Comparison of ENCODE assay signal across 13 mouse cellular contexts in the genomic region with DNA sequence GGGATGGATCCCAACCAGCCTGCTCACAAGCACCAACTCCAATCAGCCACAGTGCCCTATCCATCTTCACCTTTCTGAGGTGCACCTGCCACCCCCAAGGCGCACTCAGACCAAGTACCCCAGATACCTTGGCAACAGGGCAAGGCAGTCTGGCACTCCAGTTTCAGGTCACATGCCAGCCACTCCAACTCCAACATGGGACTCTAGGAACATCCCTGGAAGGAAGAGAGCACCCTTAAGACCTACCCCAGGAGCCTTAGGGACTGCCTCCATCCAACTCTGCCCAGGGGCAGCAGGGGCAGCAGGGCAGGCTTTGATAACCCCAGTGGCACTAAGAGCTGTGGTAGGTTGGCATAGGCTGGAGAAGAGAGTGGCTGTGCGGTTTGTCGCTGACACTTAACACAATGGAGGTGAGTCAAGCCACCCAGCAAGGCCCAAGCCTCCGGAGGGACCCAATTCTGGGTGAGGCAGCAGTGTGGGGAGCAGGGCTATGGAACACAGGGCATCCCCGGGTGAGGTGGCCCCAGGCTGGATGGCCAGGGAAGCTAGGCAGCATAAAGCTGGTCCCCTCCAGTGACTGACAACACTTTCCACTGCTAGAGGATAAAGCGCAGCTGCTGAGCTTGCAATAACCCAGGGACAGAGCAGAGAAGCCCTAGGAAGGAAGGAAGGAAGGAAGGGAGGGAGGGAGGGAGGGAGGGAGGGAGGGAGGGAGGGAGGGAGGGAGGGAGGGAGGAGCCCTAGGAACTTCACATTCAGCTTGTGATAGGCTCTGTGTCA. TPM values are rescaled to one million over a fixed set of nuclear protein-coding genes. Genes with fewer than 3 reads are reported as not detected.
A peak's percentile ranks its signal among the peaks of the same experiment; 100 is the strongest.
DNase-seq lines count a peak whose midpoint lies in the region; ATAC-seq and TF ChIP-seq lines count a peak whose summit lies in the region.
"Had no signal": no experiment of that assay in that cellular context is flagged by ENCODE, and none has a peak within 500 bp of the region (broad histone marks: within the 10 kb centered on the region; RNA-seq: fewer than 3 reads in every experiment).

No protein-coding gene starts in this region.

- intact Hi-C loops in left cerebral cortex, postnatal 10 days (cut with DNase I) = no loop called here

- H3K4me3 ChIP-seq in heart, embryonic 12.5 days = no peak overlapping the region
- H3K4me3 ChIP-seq in liver, adult 2 months (ENCODE audit: insufficient read depth, low read depth, low read length) = peak overlapping the region; percentile 9; the same call in 1 of the 2 replicates
- peak overlapping the region; percentile 82 for H3K4me3 ChIP-seq in bone marrow macrophage, adult 2 months (ENCODE audit: insufficient read depth, low read length)
- no peak overlapping the region for H3K4me3 ChIP-seq in liver, embryonic 12.5 days
- H3K4me3 ChIP-seq: midbrain, embryonic 12.5 days; neural tube, embryonic 15.5 days had no signal

- 62% methylated on average over 6 of the region's 6 CpGs for WGBS in heart, embryonic 12.5 days
- WGBS in liver, adult 2 months = 71% methylated on average over 6 of the region's 6 CpGs
- whole genome bisulfite sequencing in liver, embryonic 12.5 days (ENCODE audit: insufficient replicate concordance) = 69% methylated on average over 6 of the region's 6 CpGs

- ATAC-seq in heart, embryonic 12.5 days (ENCODE audit: insufficient number of reproducible peaks, low FRiP score) = no peak
- ATAC-seq in liver, embryonic 12.5 days = no peak
- ATAC-seq: CD4-positive, CD25-positive, alpha-beta regulatory T cell, adult 4 months; forebrain, embryonic 16.5 days had no signal

- H3K9ac ChIP-seq in heart, embryonic 12.5 days = peak overlapping the region; percentile 53; the same call in 1 of the 2 replicates
- no peak overlapping the region for H3K9ac ChIP-seq in liver, adult 2 months (ENCODE audit: low read depth, low read length)
- H3K9ac ChIP-seq in liver, embryonic 12.5 days = no peak overlapping the region
- H3K9ac ChIP-seq: midbrain, embryonic 12.5 days; neural tube, embryonic 15.5 days had no signal

- peaks cover 82% of the 10 kb centered on the region for H3K79me2 ChIP-seq in liver, adult 2 months (ENCODE audit: control insufficient read depth, insufficient read depth, low read length)

- DNase-seq in heart, postnatal 4 days = no peak
- no peak for DNase-seq in liver, adult 2 months (ENCODE audit: extremely low read depth, low read depth, low spot score)
- no peak for DNase-seq in liver
- no peak for DNase-seq in frontal cortex, postnatal 25 days (ENCODE audit: low spot score in 2 of 2)
- no peak for DNase-seq in left cerebral cortex, postnatal 10 days (ENCODE audit: extremely low spot score in 1 of 2, low spot score in 2 of 2)
- DNase-seq: cerebellum, postnatal 14 days had no signal

- TF ChIP-seq POLR2A in liver, adult 2 months (IDR thresholded peaks at IDR 0.05; ENCODE audit: extremely low read depth, insufficient read depth, low read length) = no peak
- no peak for TF ChIP-seq POLR2A in bone marrow macrophage, adult 2 months (IDR thresholded peaks at IDR 0.05; ENCODE audit: borderline replicate concordance, low read depth, low read length)

- H3K9me3 ChIP-seq in heart, embryonic 12.5 days (replicated peaks) = no peaks in the 10 kb centered on the region
- peaks cover 6% of the 10 kb centered on the region for H3K9me3 ChIP-seq in liver, embryonic 12.5 days (replicated peaks)
- H3K9me3 ChIP-seq: midbrain, embryonic 12.5 days; neural tube, embryonic 15.5 days had no signal

- peaks cover 60% of the 10 kb centered on the region for H3K4me1 ChIP-seq in heart, embryonic 12.5 days (replicated peaks)
- H3K4me1 ChIP-seq in liver, adult 2 months (ENCODE audit: control insufficient read depth, insufficient read depth, low read length) = peaks cover 31% of the 10 kb centered on the region
- H3K4me1 ChIP-seq in bone marrow macrophage, adult 2 months (ENCODE audit: control insufficient read depth, insufficient read depth, low read length) = peaks cover 34% of the 10 kb centered on the region
- H3K4me1 ChIP-seq in liver, embryonic 12.5 days = peaks cover 78% of the 10 kb centered on the region

- peak overlapping the region; percentile 74 for H3K27ac ChIP-seq in heart, embryonic 12.5 days (ENCODE audit: poor library complexity, severe bottlenecking)
- peak overlapping the region; percentile 9; the same call in 1 of the 2 replicates for H3K27ac ChIP-seq in liver, adult 2 months (replicated peaks; ENCODE audit: insufficient read depth, low read depth, low read length)
- peak overlapping the region; percentile 99 for H3K27ac ChIP-seq in bone marrow macrophage, adult 2 months (ENCODE audit: insufficient read depth, low read depth, low read length)
- H3K27ac ChIP-seq in liver, embryonic 12.5 days = no peak overlapping the region
- H3K27ac ChIP-seq: midbrain, embryonic 12.5 days; neural tube, embryonic 15.5 days had no signal

- H3K4me2 ChIP-seq in heart, embryonic 12.5 days = peak overlapping the region; percentile 98
- H3K4me2 ChIP-seq in liver, embryonic 12.5 days = peak overlapping the region; percentile 19
- H3K4me2 ChIP-seq: midbrain, embryonic 12.5 days had no signal

- H3K27me3 ChIP-seq in heart, embryonic 12.5 days (replicated peaks) = no peaks in the 10 kb centered on the region
- no peaks in the 10 kb centered on the region for H3K27me3 ChIP-seq in liver, adult 2 months (ENCODE audit: control insufficient read depth, insufficient read depth, low read length)
- no peaks in the 10 kb centered on the region for H3K27me3 ChIP-seq in liver, embryonic 12.5 days (replicated peaks)

- no peak for TF ChIP-seq CTCF in liver, adult 2 months (IDR thresholded peaks at IDR 0.05; ENCODE audit: low read depth, low read length)
- no peak for TF ChIP-seq CTCF in bone marrow macrophage, adult 2 months (IDR thresholded peaks at IDR 0.05; ENCODE audit: low read depth, low read length)

- peaks cover 17% of the 10 kb centered on the region for H3K36me3 ChIP-seq in heart, embryonic 12.5 days
- H3K36me3 ChIP-seq in liver, adult 2 months (ENCODE audit: control insufficient read depth, insufficient read depth, low read length) = peaks cover 8% of the 10 kb centered on the region; the same call in 1 of the 2 replicates
- peaks cover 44% of the 10 kb centered on the region for H3K36me3 ChIP-seq in liver, embryonic 12.5 days
- H3K36me3 ChIP-seq: midbrain, embryonic 12.5 days; neural tube, embryonic 15.5 days had no signal

RNA-seq across cellular contexts. Expression of a gene that starts 4.9 kb away (rescaled TPM):
- polyA plus RNA-seq in heart, embryonic 12.5 days (2016; fragmentation: Nextera tagmentation; extraction: Ambion mirVana) = 22.6 and 24.9 TPM in 2 replicates
- total RNA-seq in heart, postnatal 4 days (2021) = 10 to 100 TPM; 36.7 to 39.2 TPM
- 7.0 and 8.7 TPM in 2 replicates for total RNA-seq in liver, adult 2 months (2014; rRNA removed)
- 11.1 and 14.2 TPM in 2 replicates for polyA plus RNA-seq in liver, adult 2 months (2012; rRNA removed)
- 69.5 and 77.5 TPM in 2 replicates for polyA plus RNA-seq in bone marrow macrophage, adult 2 months (2012; ENCODE audit: insufficient read depth, insufficient read length, missing spikeins)
- polyA plus RNA-seq in liver, embryonic 12.5 days (2016; fragmentation: Nextera tagmentation; extraction: Ambion mirVana) = 13.0 TPM in 2 replicates
- 10 to 100 TPM; 17.1 to 17.3 TPM for total RNA-seq in left cerebral cortex, postnatal 10 days (2021)

RNA-seq across cellular contexts. Expression of a gene that starts 16.2 kb away (rescaled TPM):
- 17.1 and 17.8 TPM in 2 replicates for polyA plus RNA-seq in heart, embryonic 12.5 days (2016; fragmentation: Nextera tagmentation; extraction: Ambion mirVana)
- total RNA-seq in heart, postnatal 4 days (2021) = 10 to 100 TPM in 1 of 2 experiments, 1 to 10 TPM in 1; 9.3 to 10.9 TPM
- 7.1 and 7.4 TPM in 2 replicates for total RNA-seq in liver, adult 2 months (2014; rRNA removed)
- polyA plus RNA-seq in liver, adult 2 months (2012; rRNA removed) = 11.6 and 12.0 TPM in 2 replicates
- polyA plus RNA-seq in bone marrow macrophage, adult 2 months (2012; ENCODE audit: insufficient read depth, insufficient read length, missing spikeins) = 6.5 and 6.6 TPM in 2 replicates
- polyA plus RNA-seq in liver, embryonic 12.5 days (2016; fragmentation: Nextera tagmentation; extraction: Ambion mirVana) = 6.6 and 7.3 TPM in 2 replicates
- 10 to 100 TPM; 11.4 to 12.4 TPM for total RNA-seq in left cerebral cortex, postnatal 10 days (2021)

Comparison
In these comparisons a context has a peak if more than half of its experiments do, and no peak if none do; other contexts are left out.
1. H3K4me3 ChIP-seq: peak in liver, adult 2 months (single experiment) and bone marrow macrophage, adult 2 months (single experiment); none in heart, embryonic 12.5 days (single experiment) and liver, embryonic 12.5 days (single experiment).